Mouse (Mus musculus): ENCODE data around the gene Arhgef6. TPM values are rescaled to one million over a fixed set of nuclear protein-coding genes. Genes with fewer than 3 reads are reported as not detected.
A peak's percentile ranks its signal among the peaks of the same experiment; 100 is the strongest.

The Arhgef6 gene
- polyA plus RNA-seq, 1 experiment from 2014 or later: 9.4 TPM

GRCm38 (mm10) chrX:57359316-57359715 is 20.8 kb upstream of the Arhgef6 start:
- H3K9me3 ChIP-seq (ENCODE audit: control insufficient read depth, low read length): no peaks in the 10 kb centered on the region
- no peaks in the 10 kb centered on the region for H3K36me3 ChIP-seq (ENCODE audit: control insufficient read depth, insufficient read depth, low read length)
- no peak overlapping the region for H3K4me3 ChIP-seq (replicated peaks; ENCODE audit: low read depth, low read length)
- H3K9ac ChIP-seq (replicated peaks; ENCODE audit: low read length): no peak overlapping the region
- no peaks in the 10 kb centered on the region for H3K27me3 ChIP-seq (ENCODE audit: control insufficient read depth, insufficient read depth, low read length)
- WGBS: 64% methylated on average over 1 of the region's 1 CpGs
- no peak overlapping the region for H3K27ac ChIP-seq (replicated peaks; ENCODE audit: low read depth, low read length)
- no peak for DNase-seq
- ATAC-seq (ENCODE audit: low FRiP score, low TSS enrichment): no peak
- no peak overlapping the region for H3K4me2 ChIP-seq (ENCODE audit: low read length)
- no peaks in the 10 kb centered on the region for H3K4me1 ChIP-seq (ENCODE audit: control insufficient read depth, insufficient read depth, low read length)

GRCm38 (mm10) chrX:57339220-57339619 is 691 bp upstream of the Arhgef6 start:
- Histone ChIP-seq H3K4me1 (ENCODE audit: control insufficient read depth, insufficient read depth, low read length) (no peaks in the 10 kb centered on the region), H3K27me3 (ENCODE audit: control insufficient read depth, insufficient read depth, low read length) (no peaks in the 10 kb centered on the region), H3K27ac (replicated peaks; ENCODE audit: low read depth, low read length) (no peak overlapping the region), H3K9me3 (ENCODE audit: control insufficient read depth, low read length) (no peaks in the 10 kb centered on the region), H3K4me3 (replicated peaks; ENCODE audit: low read depth, low read length) (no peak overlapping the region), H3K9ac (replicated peaks; ENCODE audit: low read length) (no peak overlapping the region), H3K4me2 (ENCODE audit: low read length) (no peak overlapping the region), H3K36me3 (ENCODE audit: control insufficient read depth, insufficient read depth, low read length) (no peaks in the 10 kb centered on the region)
- WGBS: 77% methylated on average over 4 of the region's 4 CpGs
- ATAC-seq (ENCODE audit: low FRiP score, low TSS enrichment) (no peak), DNase-seq (no peak)

- no peaks in the 10 kb centered on the region for H3K27me3 ChIP-seq (ENCODE audit: control insufficient read depth, insufficient read depth, low read length)
- H3K4me3 ChIP-seq (replicated peaks; ENCODE audit: low read depth, low read length): no peak overlapping the region
- H3K9ac ChIP-seq (replicated peaks; ENCODE audit: low read length): no peak overlapping the region
- no peaks in the 10 kb centered on the region for H3K9me3 ChIP-seq (ENCODE audit: control insufficient read depth, low read length)
- ATAC-seq (ENCODE audit: low FRiP score, low TSS enrichment): no peak
- no peak overlapping the region for H3K4me2 ChIP-seq (ENCODE audit: low read length)
- no peaks in the 10 kb centered on the region for H3K36me3 ChIP-seq (ENCODE audit: control insufficient read depth, insufficient read depth, low read length)
- DNase-seq: no peak
- H3K27ac ChIP-seq (replicated peaks; ENCODE audit: low read depth, low read length): no peak overlapping the region
- H3K4me1 ChIP-seq (ENCODE audit: control insufficient read depth, insufficient read depth, low read length): no peaks in the 10 kb centered on the region
Measured at GRCm38 (mm10) chrX:57337582-57337981, 947 bp downstream of the Arhgef6 start.

- Histone ChIP-seq H3K4me3 (replicated peaks; ENCODE audit: low read depth, low read length) (no peak overlapping the region), H3K9ac (replicated peaks; ENCODE audit: low read length) (no peak overlapping the region), H3K36me3 (ENCODE audit: control insufficient read depth, insufficient read depth, low read length) (no peaks in the 10 kb centered on the region), H3K27me3 (ENCODE audit: control insufficient read depth, insufficient read depth, low read length) (no peaks in the 10 kb centered on the region), H3K4me2 (ENCODE audit: low read length) (no peak overlapping the region), H3K27ac (replicated peaks; ENCODE audit: low read depth, low read length) (no peak overlapping the region), H3K4me1 (ENCODE audit: control insufficient read depth, insufficient read depth, low read length) (no peaks in the 10 kb centered on the region), H3K9me3 (ENCODE audit: control insufficient read depth, low read length) (no peaks in the 10 kb centered on the region)
- DNase-seq (no peak), ATAC-seq (ENCODE audit: low FRiP score, low TSS enrichment) (no peak)
- WGBS: 86% methylated on average over 9 of the region's 9 CpGs
Measured at GRCm38 (mm10) chrX:57336958-57337357, 1.6 kb downstream of the Arhgef6 start.

- WGBS: 86% methylated on average over 6 of the region's 6 CpGs
- no peaks in the 10 kb centered on the region for H3K36me3 ChIP-seq (ENCODE audit: control insufficient read depth, insufficient read depth, low read length)
- H3K4me3 ChIP-seq (replicated peaks; ENCODE audit: low read depth, low read length): no peak overlapping the region
- no peak overlapping the region for H3K27ac ChIP-seq (replicated peaks; ENCODE audit: low read depth, low read length)
- DNase-seq (no peak), ATAC-seq (ENCODE audit: low FRiP score, low TSS enrichment) (no peak)
- H3K9ac ChIP-seq (replicated peaks; ENCODE audit: low read length): no peak overlapping the region
- H3K27me3 ChIP-seq (ENCODE audit: control insufficient read depth, insufficient read depth, low read length): no peaks in the 10 kb centered on the region
- no peaks in the 10 kb centered on the region for H3K4me1 ChIP-seq (ENCODE audit: control insufficient read depth, insufficient read depth, low read length)
- H3K4me2 ChIP-seq (ENCODE audit: low read length): no peak overlapping the region
- no peaks in the 10 kb centered on the region for H3K9me3 ChIP-seq (ENCODE audit: control insufficient read depth, low read length)
Measured at GRCm38 (mm10) chrX:57335313-57335712, 3.2 kb downstream of the Arhgef6 start.

GRCm38 (mm10) chrX:57327668-57328338 is 10.7 kb downstream of the Arhgef6 start:
- Histone ChIP-seq H3K36me3 (ENCODE audit: control insufficient read depth, insufficient read depth, low read length) (no peaks in the 10 kb centered on the region), H3K27me3 (ENCODE audit: control insufficient read depth, insufficient read depth, low read length) (no peaks in the 10 kb centered on the region), H3K9me3 (ENCODE audit: control insufficient read depth, low read length) (no peaks in the 10 kb centered on the region), H3K4me2 (ENCODE audit: low read length) (no peak overlapping the region), H3K4me3 (replicated peaks; ENCODE audit: low read depth, low read length) (no peak overlapping the region), H3K27ac (replicated peaks; ENCODE audit: low read depth, low read length) (no peak overlapping the region), H3K9ac (replicated peaks; ENCODE audit: low read length) (no peak overlapping the region), H3K4me1 (ENCODE audit: control insufficient read depth, insufficient read depth, low read length) (no peaks in the 10 kb centered on the region)
- 77% methylated on average over 3 of the region's 3 CpGs for WGBS
- DNase-seq (no peak), ATAC-seq (ENCODE audit: low FRiP score, low TSS enrichment) (no peak)

GRCm38 (mm10) chrX:57326487-57327221 is 11.9 kb downstream of the Arhgef6 start:
- WGBS: 37% methylated on average over 16 of the region's 16 CpGs
- Histone ChIP-seq H3K4me1 (ENCODE audit: control insufficient read depth, insufficient read depth, low read length) (no peaks in the 10 kb centered on the region), H3K27ac (replicated peaks; ENCODE audit: low read depth, low read length) (no peak overlapping the region), H3K36me3 (ENCODE audit: control insufficient read depth, insufficient read depth, low read length) (no peaks in the 10 kb centered on the region), H3K9ac (replicated peaks; ENCODE audit: low read length) (peak overlapping the region; percentile 48; the same call in 1 of the 2 replicates), H3K9me3 (ENCODE audit: control insufficient read depth, low read length) (no peaks in the 10 kb centered on the region), H3K27me3 (ENCODE audit: control insufficient read depth, insufficient read depth, low read length) (no peaks in the 10 kb centered on the region), H3K4me3 (replicated peaks; ENCODE audit: low read depth, low read length) (peak overlapping the region; percentile 41), H3K4me2 (ENCODE audit: low read length) (peak overlapping the region; percentile 70)
- peak; percentile 66; the same call in 1 of the 2 replicates for ATAC-seq (ENCODE audit: low FRiP score, low TSS enrichment)
- DNase-seq: peak; percentile 49

GRCm38 (mm10) chrX:57325861-57326461 is 12.6 kb downstream of the Arhgef6 start:
- no peaks in the 10 kb centered on the region for H3K27me3 ChIP-seq (ENCODE audit: control insufficient read depth, insufficient read depth, low read length)
- no peak overlapping the region for H3K27ac ChIP-seq (replicated peaks; ENCODE audit: low read depth, low read length)
- H3K4me3 ChIP-seq (replicated peaks; ENCODE audit: low read depth, low read length): peak overlapping the region; percentile 41
- no peaks in the 10 kb centered on the region for H3K4me1 ChIP-seq (ENCODE audit: control insufficient read depth, insufficient read depth, low read length)
- H3K9ac ChIP-seq (replicated peaks; ENCODE audit: low read length): peak overlapping the region; percentile 48
- 20% methylated on average over 29 of the region's 29 CpGs for WGBS
- peak; percentile 76 for ATAC-seq (ENCODE audit: low FRiP score, low TSS enrichment)
- peak; percentile 45 for DNase-seq
- peak overlapping the region; percentile 70 for H3K4me2 ChIP-seq (ENCODE audit: low read length)
- no peaks in the 10 kb centered on the region for H3K36me3 ChIP-seq (ENCODE audit: control insufficient read depth, insufficient read depth, low read length)
- no peaks in the 10 kb centered on the region for H3K9me3 ChIP-seq (ENCODE audit: control insufficient read depth, low read length)

Data from midbrain, embryonic 14.5 days (tissue).